In genomic region chr19:4036327-4037045, GRCm38 (mm10) we compare ENCODE assay signal across 10 mouse cellular contexts. TPM values are rescaled to one million over a fixed set of nuclear protein-coding genes. Genes with fewer than 3 reads are reported as not detected.
DNase-seq lines count a peak whose midpoint lies in the region; ATAC-seq and TF ChIP-seq lines count a peak whose summit lies in the region.
"Had no signal": no experiment of that assay in that cellular context is flagged by ENCODE, and none has a peak within 500 bp of the region (broad histone marks: within the 10 kb centered on the region; RNA-seq: fewer than 3 reads in every experiment).

No protein-coding gene starts in this region.

- H3K9me3 ChIP-seq in liver, embryonic 12.5 days (replicated peaks): no peaks in the 10 kb centered on the region
- no peaks in the 10 kb centered on the region for H3K9me3 ChIP-seq in stomach, embryonic 14.5 days (ENCODE audit: control insufficient read depth, low read depth, low read length)

- H3K27ac ChIP-seq in liver, adult 2 months (replicated peaks; ENCODE audit: insufficient read depth, low read depth, low read length): peak overlapping the region; percentile 96
- peak overlapping the region; percentile 34 for H3K27ac ChIP-seq in liver, embryonic 12.5 days
- no peak overlapping the region for H3K27ac ChIP-seq in stomach, embryonic 14.5 days (ENCODE audit: low read length)

- peaks cover 13% of the 10 kb centered on the region; the same call in 1 of the 2 replicates for H3K4me1 ChIP-seq in liver, adult 2 months (ENCODE audit: control insufficient read depth, insufficient read depth, low read length)
- peaks cover 25% of the 10 kb centered on the region for H3K4me1 ChIP-seq in liver, embryonic 12.5 days
- 0 out of 2 replicates have a peak, but pooled peaks cover 3% of the 10 kb centered on the region for H3K4me1 ChIP-seq in stomach, embryonic 14.5 days (ENCODE audit: control insufficient read depth, insufficient read depth, low read length)

- H3K4me3 ChIP-seq in liver, adult 2 months (ENCODE audit: insufficient read depth, low read depth, low read length): peak overlapping the region; percentile 59
- peak overlapping the region; percentile 20 for H3K4me3 ChIP-seq in liver, embryonic 12.5 days
- H3K4me3 ChIP-seq in stomach, embryonic 14.5 days (ENCODE audit: low read depth, low read length): no peak overlapping the region; the same call in 1 of the 2 replicates

- DNase-seq in cerebellum, adult 11-12 months: peak; percentile 26
- no peak for DNase-seq in cerebellum, adult 11 months
- peak; percentile 86 for DNase-seq in liver, adult 2 months (ENCODE audit: extremely low read depth, low read depth, low spot score)
- no peak for DNase-seq in liver
- DNase-seq in spleen, postnatal 10 days (ENCODE audit: low spot score in 2 of 2): no peak

- 0 out of 2 replicates have a peak, but pooled peaks have one; percentile 1 for TF ChIP-seq POLR2A in liver, adult 2 months (IDR thresholded peaks at IDR 0.05; ENCODE audit: extremely low read depth, insufficient read depth, low read length)

- 19% methylated on average over 12 of the region's 12 CpGs for WGBS in liver, adult 2 months
- WGBS in liver, embryonic 12.5 days (ENCODE audit: insufficient replicate concordance): 59% methylated on average over 12 of the region's 12 CpGs
- WGBS in stomach, embryonic 14.5 days: 72% methylated on average over 12 of the region's 12 CpGs

- H3K79me2 ChIP-seq in liver, adult 2 months (ENCODE audit: control insufficient read depth, insufficient read depth, low read length): no peaks in the 10 kb centered on the region

- no peak for ATAC-seq in liver, embryonic 12.5 days
- ATAC-seq in stomach, embryonic 14.5 days (ENCODE audit: insufficient number of reproducible peaks, insufficient read depth, low FRiP score, low read depth): no peak; the same call in 1 of the 2 replicates
- no peak for ATAC-seq in monocyte, adult 5-6 weeks (replicated peaks; ENCODE audit: insufficient number of reproducible peaks, low FRiP score, low TSS enrichment, poor library complexity, severe bottlenecking)

- TF ChIP-seq CTCF in liver, adult 2 months (IDR thresholded peaks at IDR 0.05; ENCODE audit: low read depth, low read length): no peak

- peak overlapping the region; percentile 53 for H3K4me2 ChIP-seq in liver, embryonic 12.5 days
- peak overlapping the region; percentile 22; the same call in 1 of the 2 replicates for H3K4me2 ChIP-seq in stomach, embryonic 14.5 days (replicated peaks; ENCODE audit: low read depth, low read length)

- peak overlapping the region; percentile 89 for H3K9ac ChIP-seq in liver, adult 2 months (ENCODE audit: low read depth, low read length)
- H3K9ac ChIP-seq in liver, embryonic 12.5 days: peak overlapping the region; percentile 48
- no peak overlapping the region for H3K9ac ChIP-seq in stomach, embryonic 14.5 days (replicated peaks; ENCODE audit: low read depth, low read length)

- H3K27me3 ChIP-seq in liver, adult 2 months (ENCODE audit: control insufficient read depth, insufficient read depth, low read length): no peaks in the 10 kb centered on the region
- no peaks in the 10 kb centered on the region for H3K27me3 ChIP-seq in liver, embryonic 12.5 days (replicated peaks)
- no peaks in the 10 kb centered on the region for H3K27me3 ChIP-seq in stomach, embryonic 14.5 days (ENCODE audit: control insufficient read depth, insufficient read depth, low read length)

- peaks cover 4% of the 10 kb centered on the region; the same call in 1 of the 2 replicates for H3K36me3 ChIP-seq in liver, adult 2 months (ENCODE audit: control insufficient read depth, insufficient read depth, low read length)
- H3K36me3 ChIP-seq in liver, embryonic 12.5 days: peaks cover 10% of the 10 kb centered on the region
- H3K36me3 ChIP-seq in stomach, embryonic 14.5 days (ENCODE audit: control insufficient read depth, insufficient read depth, low read length): no peaks in the 10 kb centered on the region; the same call in 1 of the 2 replicates

RNA-seq across cellular contexts. Expression of gene Gstp1, which starts 1.3 kb away (rescaled TPM):
- 456 and 810 TPM in 2 replicates for total RNA-seq in liver, adult 2 months (2014; rRNA removed)
- 965 and 1,374 TPM in 2 replicates for polyA plus RNA-seq in liver, adult 2 months (2012; rRNA removed)
- 583 and 622 TPM in 2 replicates for polyA plus RNA-seq in liver, embryonic 12.5 days (2016; fragmentation: Nextera tagmentation; extraction: Ambion mirVana)
- 635 and 672 TPM in 2 replicates for polyA plus RNA-seq in stomach, embryonic 14.5 days (2014; fragmentation: Nextera tagmentation; extraction: Ambion mirVana)
- total RNA-seq in monocyte, adult 5-6 weeks (2017): 101 to 129 TPM (median 104 TPM) in 3 replicates

RNA-seq across cellular contexts. Expression of gene Gstp2, which starts 9.3 kb away (rescaled TPM):
- 4.1 and 7.9 TPM in 2 replicates for total RNA-seq in liver, adult 2 months (2014; rRNA removed)
- 4.4 and 9.2 TPM in 2 replicates for polyA plus RNA-seq in liver, adult 2 months (2012; rRNA removed)
- polyA plus RNA-seq in liver, embryonic 12.5 days (2016; fragmentation: Nextera tagmentation; extraction: Ambion mirVana): 6.2 and 7.3 TPM in 2 replicates
- polyA plus RNA-seq in stomach, embryonic 14.5 days (2014; fragmentation: Nextera tagmentation; extraction: Ambion mirVana): 10.4 and 18.0 TPM in 2 replicates
- total RNA-seq in monocyte, adult 5-6 weeks (2017): not detected in 3 replicates
- total RNA-seq: hematopoietic stem cell, adult 5-6 weeks had no signal

RNA-seq across cellular contexts. Expression of gene Gstp3, which starts 22.9 kb away (rescaled TPM):
- 21.5 and 28.1 TPM in 2 replicates for total RNA-seq in liver, adult 2 months (2014; rRNA removed)
- 54.3 and 66.1 TPM in 2 replicates for polyA plus RNA-seq in liver, adult 2 months (2012; rRNA removed)
- 15.0 and 18.5 TPM in 2 replicates for polyA plus RNA-seq in liver, embryonic 12.5 days (2016; fragmentation: Nextera tagmentation; extraction: Ambion mirVana)
- polyA plus RNA-seq in stomach, embryonic 14.5 days (2014; fragmentation: Nextera tagmentation; extraction: Ambion mirVana): not detected in 2 replicates
- 2.8 to 10.8 TPM (median 5.8 TPM) in 3 replicates for total RNA-seq in monocyte, adult 5-6 weeks (2017)
- polyA plus RNA-seq: embryonic facial prominence, embryonic 11.5 days had no signal

RNA-seq across cellular contexts. Expression of gene Ndufv1, which starts 23.9 kb away (rescaled TPM):
- 189 and 197 TPM in 2 replicates for total RNA-seq in liver, adult 2 months (2014; rRNA removed)
- 239 and 251 TPM in 2 replicates for polyA plus RNA-seq in liver, adult 2 months (2012; rRNA removed)
- polyA plus RNA-seq in liver, embryonic 12.5 days (2016; fragmentation: Nextera tagmentation; extraction: Ambion mirVana): 186 and 187 TPM in 2 replicates
- polyA plus RNA-seq in stomach, embryonic 14.5 days (2014; fragmentation: Nextera tagmentation; extraction: Ambion mirVana): 195 and 205 TPM in 2 replicates
- total RNA-seq in monocyte, adult 5-6 weeks (2017): 74.5 to 108 TPM (median 103 TPM) in 3 replicates

RNA-seq across cellular contexts. Expression of gene Doc2g, which starts 33.4 kb away (rescaled TPM):
- 0.74 and 0.87 TPM in 2 replicates for total RNA-seq in liver, adult 2 months (2014; rRNA removed)
- 2.3 and 4.9 TPM in 2 replicates for polyA plus RNA-seq in liver, adult 2 months (2012; rRNA removed)
- 1.3 and 1.5 TPM in 2 replicates for polyA plus RNA-seq in liver, embryonic 12.5 days (2016; fragmentation: Nextera tagmentation; extraction: Ambion mirVana)
- polyA plus RNA-seq in stomach, embryonic 14.5 days (2014; fragmentation: Nextera tagmentation; extraction: Ambion mirVana): 4.5 TPM in 2 replicates
- total RNA-seq in monocyte, adult 5-6 weeks (2017): 3.1 TPM in 2 of 3 replicates, not detected in the other

Comparison
In these comparisons a context has a peak if more than half of its experiments do, and no peak if none do; other contexts are left out.
1. DNase-seq: peak in cerebellum, adult 11-12 months (single experiment) and liver, adult 2 months (single experiment); none in cerebellum, adult 11 months (single experiment), liver (single experiment) and spleen, postnatal 10 days (0 of 2).
2. RNA of gene Gstp3, which starts 22.9 kb away (polyA plus RNA-seq): 54.3 to 66.1 TPM in liver, adult 2 months and 15.0 to 18.5 TPM in liver, embryonic 12.5 days; not detected in stomach, embryonic 14.5 days; every median in the first group is over 10 times any median in the second.